Mouse (Mus musculus): ENCODE results near the gene Opcml.

- no peak for TF ChIP-seq GATA1 (IDR thresholded peaks at IDR 0.05; ENCODE audit: low read length)
- no peak for TF ChIP-seq TAL1 (IDR thresholded peaks at IDR 0.05; ENCODE audit: low read length)
These were observed 23.2 kb upstream of the Opcml start for GRCm38 (mm10) chr9:27767196-27767900.

All from erythroblast, embryonic 14.5 days (primary cell).